Mouse (Mus musculus) liver, postnatal 0 days (tissue): ENCODE measurements around the gene Slc16a1.

Experiments
- CTCF ChIP-seq: sonication (generic); IDR thresholded peaks from 2 replicates; pipeline ENCODE4 v1.5.1; 2016; ENCODE audit warnings: antibody characterized with exemption, low read depth
- EP300 ChIP-seq: IDR thresholded peaks from 2 replicates; pipeline ENCODE4 v1.6.1; 2016; ENCODE audit warnings: antibody characterized with exemption, low read depth, mild to moderate bottlenecking

- no peak for TF ChIP-seq CTCF
- no peak for TF ChIP-seq EP300
Measured at GRCm38 (mm10) chr3:104611951-104612350, 26.5 kb upstream of the Slc16a1 start.
